Mouse (Mus musculus) embryonic facial prominence, embryonic 13.5 days (tissue): ENCODE measurements around the gene Mfsd4b1. TPM values are rescaled to one million over a fixed set of nuclear protein-coding genes. Genes with fewer than 3 reads are reported as not detected.

Experiments used
- ATAC-seq: fragments of 200-750 bp; cut with Nextera tagmentation; 2 replicates; pipeline ENCODE4 v1.8.0; 2017; ENCODE audit warnings: low read depth; ENCODE audit not compliant: insufficient number of reproducible peaks, insufficient read depth, low FRiP score, low TSS enrichment
- H3K27ac ChIP-seq: fragments of 300-500 bp; sonication (generic); 2 replicates; pipeline ENCODE4 v1.5.1; 2015; ENCODE audit warnings: moderate library complexity, mild to moderate bottlenecking, inconsistent platforms
- H3K27me3 ChIP-seq: fragments of 300-500 bp; sonication (generic); 2 replicates; pipeline ENCODE4 v1.6.1; 2015; ENCODE audit warnings: mild to moderate bottlenecking, inconsistent platforms
- H3K36me3 ChIP-seq: fragments of 300-500 bp; sonication (generic); 2 replicates; pipeline ENCODE4 v1.6.1; 2015; ENCODE audit warnings: mild to moderate bottlenecking, inconsistent platforms
- H3K4me1 ChIP-seq: fragments of 300-500 bp; sonication (generic); 2 replicates; pipeline ENCODE4 v1.6.1; 2015; ENCODE audit warnings: inconsistent platforms
- H3K4me2 ChIP-seq: fragments of 300-500 bp; sonication (generic); 2 replicates; pipeline ENCODE4 v1.6.1; 2015; ENCODE audit warnings: moderate library complexity, mild to moderate bottlenecking, inconsistent platforms
- H3K4me3 ChIP-seq: fragments of 300-500 bp; sonication (generic); 2 replicates; pipeline ENCODE4 v1.5.1; 2015; ENCODE audit warnings: mild to moderate bottlenecking, inconsistent platforms
- H3K9ac ChIP-seq: fragments of 300-500 bp; sonication (generic); 2 replicates; pipeline ENCODE4 v1.6.1; 2015; ENCODE audit warnings: mild to moderate bottlenecking, inconsistent platforms
- H3K9me3 ChIP-seq: fragments of 300-500 bp; sonication (generic); 2 replicates; pipeline ENCODE4 v1.6.1; 2016; ENCODE audit warnings: inconsistent platforms
- WGBS: fragments of 180-500 bp; shearing (Covaris S2); methylation state at CpG from one replicate; pipeline ENCODE4 v1.1.7; 2015; ENCODE audit warnings: mixed read lengths; 5-methylcytosine and 5-hydroxymethylcytosine counted together
- polyA plus RNA-seq: library from polyadenylated mRNA; unstranded; fragments of >200 nt; fragmentation: Nextera tagmentation; extraction: Ambion mirVana; gene quantifications from 2 replicates; pipeline ENCODE4 v1.2.1, GENCODE M21; 2015

The Mfsd4b1 gene
- polyA plus RNA-seq, 1 experiment from 2014 or later, result not detected

GRCm38 (mm10) chr10:39959761-39960440 lies 65.2 kb downstream of the Mfsd4b1 start, which contains the start of gene Mfsd4b3:
Gene Mfsd4b3, minus strand, starts transcription at chr10:39960153.
- H3K4me3 ChIP-seq, result peak within 1 kb of the TSS; percentile 57
- WGBS, result 0% methylated on average over 38 of the region's 38 CpGs
- no peaks in the 10 kb centered on the region for H3K9me3 ChIP-seq
- H3K27ac ChIP-seq, result no peak within 1 kb of the TSS
- peak within 1 kb of the TSS; percentile 73 for H3K9ac ChIP-seq
- peak within 1 kb of the TSS; percentile 94 for H3K4me2 ChIP-seq
- no peaks in the 10 kb centered on the region for H3K36me3 ChIP-seq
- peaks cover 8% of the 10 kb centered on the region; the same call in 1 of the 2 replicates for H3K27me3 ChIP-seq
- H3K4me1 ChIP-seq, result no peaks in the 10 kb centered on the region; the same call in 1 of the 2 replicates
- ATAC-seq, result peak; percentile 97

GRCm38 (mm10) chr10:39958266-39958665 lies 66.8 kb downstream of the Mfsd4b1 start:
- 68% methylated on average over 4 of the region's 4 CpGs for WGBS

GRCm38 (mm10) chr10:39956340-39956878 lies 68.7 kb downstream of the Mfsd4b1 start:
- no peaks in the 10 kb centered on the region for H3K36me3 ChIP-seq
- no peak overlapping the region for H3K4me3 ChIP-seq
- no peak overlapping the region for H3K4me2 ChIP-seq
- ATAC-seq, result no peak
- no peak overlapping the region for H3K27ac ChIP-seq
- WGBS, result 66% methylated on average over 2 of the region's 2 CpGs
- no peaks in the 10 kb centered on the region; the same call in 1 of the 2 replicates for H3K4me1 ChIP-seq
- H3K9me3 ChIP-seq, result no peaks in the 10 kb centered on the region
- H3K9ac ChIP-seq, result no peak overlapping the region
- peaks cover 8% of the 10 kb centered on the region; the same call in 1 of the 2 replicates for H3K27me3 ChIP-seq

More at GRCm38 (mm10) chr10:39958266-39958665, 66.8 kb downstream of the Mfsd4b1 start:
- no peaks in the 10 kb centered on the region; the same call in 1 of the 2 replicates for H3K4me1 ChIP-seq
- H3K36me3 ChIP-seq, result no peaks in the 10 kb centered on the region
- no peak overlapping the region for H3K4me3 ChIP-seq
- no peak overlapping the region for H3K27ac ChIP-seq
- no peak for ATAC-seq
- no peak overlapping the region for H3K9ac ChIP-seq
- H3K4me2 ChIP-seq, result no peak overlapping the region
- H3K9me3 ChIP-seq, result no peaks in the 10 kb centered on the region
- peaks cover 8% of the 10 kb centered on the region; the same call in 1 of the 2 replicates for H3K27me3 ChIP-seq

- H3K4me2 ChIP-seq, result no peak overlapping the region
- no peaks in the 10 kb centered on the region for H3K9me3 ChIP-seq
- 55% methylated on average over 2 of the region's 2 CpGs for WGBS
- H3K36me3 ChIP-seq, result no peaks in the 10 kb centered on the region
- H3K27ac ChIP-seq, result no peak overlapping the region
- no peaks in the 10 kb centered on the region for H3K4me1 ChIP-seq
- no peak overlapping the region for H3K4me3 ChIP-seq
- no peak for ATAC-seq
- no peak overlapping the region for H3K9ac ChIP-seq
- H3K27me3 ChIP-seq, result peaks cover 8% of the 10 kb centered on the region; the same call in 1 of the 2 replicates
Observed at GRCm38 (mm10) chr10:39955163-39955562, 69.9 kb downstream of the Mfsd4b1 start.

Other genes with a start within 250 kb of the Mfsd4b1 start
- gene Mfsd4b4, start 126.0 kb downstream of the Mfsd4b1 start, polyA plus RNA-seq, result 5.3 and 5.7 TPM in 2 replicates
- gene Mfsd4b2, start 98.3 kb downstream of the Mfsd4b1 start, polyA plus RNA-seq, result not detected in 2 replicates
- gene Mfsd4b3, start 65.1 kb downstream of the Mfsd4b1 start, polyA plus RNA-seq, result 0.28 and 0.29 TPM in 2 replicates
- 0.08 TPM in 1 of 2 replicates, not detected in the other for gene Mfsd4b5, start 38.6 kb downstream of the Mfsd4b1 start, polyA plus RNA-seq
- gene Slc16a10, start 117.0 kb upstream of the Mfsd4b1 start, polyA plus RNA-seq, result 6.8 and 9.5 TPM in 2 replicates
- gene Rpf2, start 221.8 kb upstream of the Mfsd4b1 start, polyA plus RNA-seq, result 68.7 and 70.3 TPM in 2 replicates
- 109 and 127 TPM in 2 replicates for gene Gtf3c6, start 232.8 kb upstream of the Mfsd4b1 start, polyA plus RNA-seq